Mouse (Mus musculus) regulatory T cell (primary cell): ENCODE measurements around the gene Slc25a34.

ENCODE experiments used
- in situ Hi-C: fragments of 300-600 bp; cut with MboI, MseI; formaldehyde crosslinking; loops from one replicate; pipeline ENCODE4 v1.15.1; 2025; ENCODE audit warnings: high pct_unique_total_duplicates

Gene Slc25a34

GRCm38 (mm10) chr4:141618565-141619243, 4.9 kb downstream of the Slc25a34 start, which contains the start of gene Tmem82:
Tmem82 (minus strand) TSS chr4:141618633.
- in situ Hi-C loops = no loop called here

DNA sequence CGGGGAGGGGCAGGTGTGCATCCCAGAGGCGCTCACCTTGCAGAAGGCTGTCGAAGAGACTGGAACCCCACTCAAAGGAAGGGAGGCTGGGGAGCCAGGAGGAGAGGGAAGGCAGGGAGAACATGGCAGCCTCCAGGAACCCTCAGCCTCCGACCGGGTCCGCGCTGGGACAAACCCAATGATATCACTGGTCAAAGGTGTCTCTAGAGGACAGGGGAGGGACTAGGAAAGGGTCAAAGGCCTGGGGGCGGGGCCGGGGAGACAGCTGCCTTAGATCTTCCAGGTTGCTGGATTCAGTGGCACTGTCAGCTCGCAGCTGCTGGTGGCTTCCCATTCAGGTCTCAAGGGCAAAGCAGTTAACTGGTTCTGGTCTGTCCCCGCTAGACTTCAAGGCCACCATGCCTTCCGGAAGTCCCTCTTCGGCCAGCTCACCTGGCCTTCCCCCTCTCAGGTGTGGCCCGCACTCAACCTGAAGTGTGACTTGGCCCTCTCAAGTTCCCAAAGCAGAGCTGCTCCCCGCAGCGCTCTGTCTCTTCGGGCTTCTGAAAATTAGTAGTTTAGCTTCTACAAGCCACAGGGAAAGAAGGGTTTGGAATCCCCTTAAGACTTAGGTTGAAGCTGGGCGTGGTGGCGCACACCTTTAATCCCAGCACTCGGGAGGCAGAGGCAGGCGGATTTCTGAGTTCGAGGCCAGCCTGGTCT, 5.6 kb downstream of the Slc25a34 start:
- in situ Hi-C loops = no loop called here

GRCm38 (mm10) chr4:141617299-141617698, 6.3 kb downstream of the Slc25a34 start:
- in situ Hi-C loops = no loop called here

- in situ Hi-C loops = no loop called here
Observed at GRCm38 (mm10) chr4:141616811-141617210, 6.8 kb downstream of the Slc25a34 start.

DNA sequence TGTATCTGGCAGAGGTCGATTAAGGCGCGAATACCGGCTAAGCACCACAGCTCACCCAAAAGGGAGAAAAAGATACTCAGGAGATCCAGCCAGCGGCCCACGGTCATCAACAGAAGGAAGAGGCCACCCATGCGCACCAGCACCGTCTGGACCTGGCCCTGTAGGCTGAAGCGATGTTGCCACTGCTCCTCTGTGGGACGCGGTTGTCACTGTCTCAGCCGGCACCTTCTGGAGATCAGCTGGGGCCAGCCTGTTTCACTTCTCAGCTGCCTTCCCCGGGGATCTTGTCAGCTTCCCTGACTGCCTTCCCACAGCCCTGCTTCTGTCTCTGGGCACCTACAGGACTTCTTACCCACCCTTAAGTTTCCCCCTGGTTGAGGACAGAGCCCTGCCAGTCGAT, 8.7 kb downstream of the Slc25a34 start:
- in situ Hi-C loops = no loop called here

DNA sequence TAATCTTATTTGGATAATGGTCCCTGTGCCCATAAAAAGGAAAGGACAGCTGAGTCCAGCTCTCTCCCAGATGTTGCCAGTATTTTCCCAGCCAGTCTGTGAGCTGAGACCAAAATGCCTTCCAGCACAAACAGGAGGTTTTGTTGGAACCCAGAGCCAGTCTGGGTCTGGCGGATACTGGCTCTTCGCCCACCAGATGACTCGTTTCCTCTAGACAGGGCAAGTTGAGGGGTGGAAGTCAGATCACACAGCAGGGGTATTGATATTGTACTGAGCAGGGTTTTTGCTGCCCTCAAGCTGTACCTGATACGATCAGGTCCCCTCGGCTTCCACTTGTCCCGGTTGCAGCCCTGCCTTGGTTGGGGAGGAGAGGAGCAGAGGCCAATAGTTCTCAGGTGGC, 14.1 kb downstream of the Slc25a34 start:
- in situ Hi-C loops = no loop called here

GRCm38 (mm10) chr4:141605861-141606260, 17.8 kb downstream of the Slc25a34 start, which contains the start of gene Fblim1:
Fblim1 (minus strand) TSS chr4:141606096.
- in situ Hi-C loops = no loop called here

GRCm38 (mm10) chr4:141605421-141605820, 18.2 kb downstream of the Slc25a34 start:
- in situ Hi-C loops = no loop called here

- in situ Hi-C loops = no loop called here
Observed at GRCm38 (mm10) chr4:141604493-141604892, 19.1 kb downstream of the Slc25a34 start.

DNA sequence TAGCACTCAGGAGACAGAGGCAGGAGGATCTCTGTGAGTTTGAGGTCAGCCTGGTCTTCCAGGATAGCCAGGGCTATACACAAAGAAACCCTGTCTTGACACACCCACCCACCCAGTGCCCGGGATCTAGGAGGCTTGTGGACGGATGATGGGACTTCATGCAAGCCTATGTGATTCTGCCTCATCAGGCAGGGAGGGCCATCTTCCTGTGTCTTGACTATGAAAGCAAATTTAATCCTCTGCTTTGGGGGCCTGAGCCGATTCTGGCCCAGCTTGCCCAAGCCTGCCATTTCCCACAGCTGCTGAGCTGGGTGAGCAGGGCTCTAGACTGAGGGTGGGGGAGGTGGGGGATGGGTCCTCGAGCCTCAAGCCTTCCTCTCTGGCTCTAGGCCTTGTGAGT, 19.7 kb downstream of the Slc25a34 start:
- in situ Hi-C loops = no loop called here

- in situ Hi-C loops = no loop called here
Observed at GRCm38 (mm10) chr4:141602523-141603223, 20.9 kb downstream of the Slc25a34 start.

DNA sequence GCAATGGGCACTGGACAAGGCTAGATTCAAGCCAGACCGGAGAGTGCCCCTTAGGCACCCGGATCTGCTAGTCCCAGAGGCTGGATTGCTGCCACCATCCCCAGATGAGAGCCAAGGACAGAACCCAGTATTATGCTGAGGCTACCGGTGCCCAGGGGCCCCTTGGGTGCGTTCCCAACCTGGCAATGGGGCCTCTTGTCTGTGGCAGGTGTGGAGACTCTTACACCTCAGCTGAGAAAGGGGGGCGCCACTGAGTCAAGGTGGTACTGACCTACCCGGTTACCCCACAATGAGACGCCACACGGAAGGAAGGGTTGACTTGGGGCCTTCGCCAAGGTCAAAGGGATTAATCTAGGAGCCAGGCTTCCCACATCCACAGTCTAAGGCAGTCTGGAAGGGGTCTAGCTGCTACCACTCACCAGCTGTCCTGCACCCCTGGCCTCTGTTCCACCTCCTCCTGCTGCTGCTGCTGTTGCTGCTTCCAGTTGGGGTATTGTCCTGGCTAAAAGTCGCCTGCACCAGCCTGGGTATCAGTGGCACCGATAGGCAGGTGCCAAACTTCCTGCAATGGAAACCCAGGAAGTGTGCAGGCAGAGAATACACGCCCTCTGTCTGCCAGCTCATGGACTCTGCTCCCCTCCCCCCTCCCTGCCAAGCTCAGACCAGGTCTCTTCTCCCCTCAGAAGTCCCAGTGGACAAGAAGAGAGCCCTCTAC, 22.3 kb downstream of the Slc25a34 start:
- in situ Hi-C loops = no loop called here

- in situ Hi-C loops = no loop called here
Observed at GRCm38 (mm10) chr4:141600364-141600763, 23.3 kb downstream of the Slc25a34 start.

DNA sequence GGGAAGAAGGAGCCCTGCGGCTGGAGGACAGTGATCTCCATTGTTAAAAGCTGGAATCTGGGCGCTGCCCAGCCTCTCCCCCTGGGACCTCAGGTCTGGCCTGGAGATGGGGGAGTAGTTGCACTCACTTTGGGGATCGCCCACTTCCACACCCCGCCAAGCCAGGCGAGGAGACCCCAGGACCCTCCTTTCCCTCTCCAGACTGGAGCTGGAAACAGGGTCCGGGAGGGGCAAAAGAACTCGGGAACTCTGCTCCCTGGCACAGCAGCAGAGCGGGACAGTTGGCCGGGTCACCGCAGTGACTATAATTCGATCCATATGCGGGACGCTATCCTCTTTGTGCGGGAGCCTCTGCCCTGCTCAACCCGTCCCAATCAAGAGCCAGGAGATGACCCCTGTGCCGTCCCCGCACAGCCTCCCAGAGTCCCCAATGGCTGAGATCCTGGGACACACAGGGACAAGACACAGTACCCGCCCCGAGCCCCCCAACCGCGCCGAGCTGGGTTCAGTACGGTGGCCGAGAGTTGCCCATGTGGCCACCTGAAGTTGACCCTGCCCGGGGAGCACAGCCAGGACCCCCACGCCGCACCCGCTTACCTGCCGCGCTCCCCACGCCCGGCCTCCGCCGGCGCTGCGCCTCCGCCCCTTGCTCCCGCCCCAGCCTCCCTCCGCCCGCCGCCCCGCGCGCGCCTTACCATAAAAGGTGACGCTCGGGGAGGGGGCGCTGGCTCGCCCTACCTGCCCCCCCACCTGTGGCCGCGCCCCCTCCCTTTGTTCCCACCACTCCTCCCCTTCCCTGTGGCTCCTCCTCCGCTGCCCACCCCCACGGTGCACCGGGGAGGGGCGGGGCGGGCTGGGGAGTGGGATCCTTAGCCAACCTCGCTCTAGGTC, 24.1 kb downstream of the Slc25a34 start:
- in situ Hi-C loops = no loop called here

- in situ Hi-C loops = no loop called here
Observed at GRCm38 (mm10) chr4:141598894-141599250, 24.7 kb downstream of the Slc25a34 start.

GRCm38 (mm10) chr4:141598199-141598893, 25.3 kb downstream of the Slc25a34 start:
- in situ Hi-C loops = no loop called here

GRCm38 (mm10) chr4:141596700-141597328, 26.8 kb downstream of the Slc25a34 start:
- in situ Hi-C loops = no loop called here

DNA sequence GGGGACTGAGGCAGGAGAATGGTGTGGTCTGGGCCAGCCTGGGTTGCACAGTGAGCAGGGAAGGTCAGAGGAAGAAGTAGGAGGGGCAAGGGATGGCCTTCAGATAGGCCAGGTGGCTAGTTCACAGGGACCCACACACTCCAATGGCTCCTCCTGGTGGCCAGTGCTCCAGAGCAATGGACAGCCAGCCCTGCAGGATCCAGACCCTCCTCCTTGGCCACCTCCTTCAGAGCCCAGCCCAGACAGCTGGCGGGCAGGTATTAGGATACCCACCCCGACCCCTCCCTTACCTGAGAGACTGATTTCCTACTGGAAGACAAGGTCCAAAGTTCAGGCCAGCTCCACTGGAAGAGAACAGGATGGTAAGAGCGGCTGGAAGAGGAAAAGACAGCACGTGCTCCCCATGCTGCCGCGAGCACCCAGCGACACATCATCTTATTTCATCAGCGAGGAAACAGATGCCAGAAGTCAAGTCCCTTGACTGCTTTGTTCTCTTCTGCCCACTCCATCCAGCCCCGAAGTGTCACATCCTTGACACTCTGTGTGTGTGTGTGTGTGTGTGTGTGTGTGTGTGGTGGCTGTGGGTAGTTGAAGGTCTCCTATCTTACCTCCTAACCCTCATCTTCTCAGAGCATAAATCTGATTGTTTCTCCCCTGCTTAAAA, 27.9 kb downstream of the Slc25a34 start:
- in situ Hi-C loops = no loop called here

GRCm38 (mm10) chr4:141595138-141595537, 28.5 kb downstream of the Slc25a34 start:
- in situ Hi-C loops = no loop called here
